Mouse (Mus musculus) neutrophil, adult 5-6 weeks (primary cell): ENCODE results near the gene Cd79b. TPM values are rescaled to one million over a fixed set of nuclear protein-coding genes. Genes with fewer than 3 reads are reported as not detected.

Experiments
- ATAC-seq: fragments of 151-379, 151-347 bp; 2 replicates; pipeline ENCODE4 v1.8.0; 2017; ENCODE audit warnings: mild to moderate bottlenecking, moderate TSS enrichment; ENCODE audit not compliant: insufficient number of reproducible peaks, poor library complexity, low FRiP score, severe bottlenecking; ENCODE audit errors: extremely low read depth
- total RNA-seq: library from RNA; stranded (forward); fragments of 200-1000 nt; gene quantifications from 2 replicates; pipeline ENCODE4 v1.2.3, GENCODE M21; 2017

The Cd79b gene
- total RNA-seq, 1 experiment from 2014 or later = 938 TPM

DNA sequence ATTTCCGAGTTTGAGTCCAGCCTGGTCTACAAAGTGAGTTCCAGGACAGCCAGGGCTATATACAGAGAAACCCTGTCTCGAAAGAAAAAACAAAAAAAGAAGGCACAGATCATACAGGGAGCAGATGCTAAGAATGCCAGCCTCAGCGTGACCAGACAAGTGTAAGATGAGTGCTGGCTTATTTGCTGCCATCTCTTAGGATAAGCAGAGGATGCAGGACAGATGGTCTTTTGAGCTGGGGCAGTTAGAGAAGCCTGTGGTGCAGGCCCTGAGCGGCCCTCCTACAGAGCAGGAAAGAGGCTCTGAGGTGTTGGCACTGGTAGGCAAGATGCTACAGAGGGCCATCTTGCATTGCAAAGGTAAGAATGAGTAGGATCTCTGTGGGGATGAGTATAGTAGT is 31.2 kb downstream of the Cd79b start:
- no peak for ATAC-seq

DNA sequence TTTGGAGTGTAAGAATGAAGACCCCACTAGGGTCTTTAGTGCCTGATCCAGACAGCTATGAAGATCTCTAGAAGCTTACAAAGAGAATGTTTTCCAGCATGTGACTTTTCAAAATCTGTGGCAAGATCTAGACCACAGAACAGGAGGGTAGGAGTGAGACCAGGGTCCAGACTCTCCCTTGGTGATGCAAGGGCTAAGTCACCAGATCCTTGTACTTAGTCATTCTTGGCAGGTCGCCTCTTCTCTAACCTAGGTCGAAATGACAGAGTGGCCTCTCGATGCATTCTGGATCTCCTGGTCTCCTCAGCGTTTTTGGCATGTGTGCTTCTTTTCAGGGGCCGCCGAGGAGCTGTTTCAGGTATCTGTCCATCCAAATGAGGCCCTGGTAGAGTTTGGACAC is 32.1 kb downstream of the Cd79b start:
- ATAC-seq = no peak

DNA sequence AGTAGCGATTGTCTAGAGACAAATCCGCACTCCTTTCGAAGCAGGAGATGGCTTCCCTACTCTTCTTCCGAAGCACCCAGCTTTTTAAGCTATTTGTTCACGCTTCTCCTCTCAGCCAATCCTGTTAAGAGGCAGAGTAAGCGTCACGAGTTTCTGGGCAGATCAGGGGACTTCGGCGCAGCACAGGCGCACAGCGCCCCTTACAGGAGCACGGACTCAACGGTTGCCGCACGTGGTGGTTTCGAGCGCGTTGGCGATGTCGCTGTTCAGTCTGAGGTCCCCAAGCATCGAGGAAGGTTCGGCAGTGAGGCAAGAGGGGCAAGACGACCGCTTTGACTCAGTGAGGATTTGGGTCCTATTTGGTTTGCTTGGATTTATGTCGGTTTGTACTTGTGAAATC is 38.1 kb downstream of the Cd79b start, which contains the start of gene Tcam1:
TSS of gene Tcam1 (plus strand) at position 219 of the 400 bp plus-strand sequence.
- ATAC-seq = peak; percentile 78

DNA sequence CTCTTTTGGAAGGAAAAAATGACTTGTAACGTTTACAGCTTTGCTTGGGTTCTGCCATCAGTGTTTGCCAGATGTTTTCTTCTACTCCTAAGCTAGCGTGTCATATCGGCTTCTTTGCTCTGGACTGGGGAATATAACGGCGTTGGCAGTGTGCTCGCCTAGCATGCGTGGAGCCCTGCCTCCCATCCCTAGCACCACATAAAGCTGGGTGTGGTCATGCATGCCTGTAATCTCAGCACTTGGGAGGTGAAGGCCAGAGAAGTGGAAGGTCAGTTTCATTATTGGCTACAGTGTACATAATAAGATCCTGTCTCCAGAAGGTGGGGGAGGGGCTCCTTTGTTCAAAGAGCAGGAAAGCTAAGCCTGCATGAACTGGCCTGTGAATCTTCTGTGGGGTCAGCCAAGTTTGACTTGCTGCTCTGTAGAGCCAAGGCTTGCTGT is 39.6 kb downstream of the Cd79b start:
- ATAC-seq = no peak

DNA sequence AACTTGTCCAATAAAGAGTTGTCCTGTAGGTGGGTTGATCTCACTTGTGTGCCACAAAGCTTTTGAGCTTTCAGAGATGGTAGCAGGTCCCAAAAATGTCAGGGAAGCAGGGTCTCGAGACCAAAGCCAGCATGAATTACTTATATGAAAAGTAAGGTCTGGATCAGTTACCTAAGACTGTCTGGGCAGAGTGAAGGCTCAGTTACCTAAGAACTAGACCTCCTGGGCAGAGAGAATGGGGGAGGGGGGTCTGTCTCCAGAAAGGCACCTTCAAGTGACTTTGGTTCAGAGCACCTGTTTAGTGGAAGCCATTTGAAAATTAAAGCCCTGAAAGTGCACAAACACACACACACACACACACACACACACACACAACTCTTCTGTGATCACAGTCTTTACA is 40.2 kb downstream of the Cd79b start:
- no peak for ATAC-seq

DNA sequence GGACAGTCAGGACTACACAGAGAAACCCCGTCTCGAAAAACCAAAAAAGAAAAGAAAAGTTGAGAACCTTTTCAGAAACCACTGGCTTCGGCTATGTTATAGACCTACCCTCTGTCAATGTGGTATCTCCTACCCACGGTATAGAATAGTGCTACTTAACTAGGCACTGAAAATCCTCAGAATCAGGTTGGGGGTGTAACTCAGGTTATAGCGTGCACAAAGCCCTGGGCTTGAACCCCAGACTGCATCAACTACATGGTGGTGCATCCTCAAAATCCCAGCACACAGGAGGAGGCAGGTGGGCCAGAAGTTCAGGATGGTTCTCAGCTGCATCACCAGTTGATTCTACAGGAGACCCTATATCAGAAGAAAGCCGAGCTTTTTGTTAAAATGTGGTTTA is 40.8 kb downstream of the Cd79b start:
- no peak for ATAC-seq

DNA sequence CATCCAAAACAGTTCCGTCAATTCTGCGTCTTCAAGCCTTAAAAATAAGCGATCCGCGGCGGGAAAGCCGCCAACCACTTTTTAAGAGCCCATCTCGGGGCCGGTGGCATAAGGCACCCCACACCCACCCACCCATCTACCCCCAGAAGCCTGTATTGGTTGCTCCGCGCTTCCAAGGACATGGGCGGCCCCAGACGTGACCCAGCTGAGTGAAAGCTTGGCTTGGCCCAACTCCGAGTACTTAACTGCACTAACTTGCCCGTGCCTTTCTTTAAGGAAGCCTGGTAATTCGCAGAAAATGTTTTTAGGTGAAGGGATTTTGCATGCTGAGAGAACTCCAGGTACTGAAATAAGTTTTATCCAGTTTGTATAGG is 41.3 kb downstream of the Cd79b start:
- ATAC-seq = no peak

DNA sequence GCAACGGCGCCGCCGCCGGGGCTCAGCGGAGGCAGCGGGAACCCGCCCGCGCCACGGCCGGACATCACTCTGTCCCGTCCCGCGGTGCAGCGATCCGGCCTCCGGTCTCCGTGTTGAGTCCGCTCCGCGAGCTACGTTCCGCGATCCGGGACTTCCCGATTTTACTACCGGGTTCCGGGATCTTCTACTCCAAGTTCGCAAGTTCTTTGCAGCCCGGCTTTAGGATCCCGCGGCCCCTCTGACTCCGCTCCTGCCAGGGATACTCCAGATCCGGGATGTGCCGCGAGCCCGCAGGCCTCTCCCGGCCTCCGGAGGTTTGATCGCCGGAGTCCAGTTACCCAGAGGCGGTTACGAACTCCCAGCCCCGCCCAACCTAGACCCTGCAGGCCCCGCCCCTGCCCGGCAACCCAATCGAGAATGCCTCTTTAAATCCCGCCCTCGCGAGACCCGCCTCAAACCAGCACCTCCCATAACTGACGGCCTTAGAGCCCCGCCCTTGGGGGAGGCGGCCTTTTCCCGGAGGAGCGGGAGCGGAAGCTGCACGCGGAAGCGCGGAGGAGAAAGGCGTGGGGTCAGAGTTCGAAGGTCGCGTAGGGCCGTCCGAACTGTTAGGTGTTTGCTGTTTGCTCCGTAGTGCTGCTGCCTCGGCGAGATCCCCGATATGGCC is 41.8 kb downstream of the Cd79b start, which contains the start of gene Smarcd2:
TSS of gene Smarcd2 (minus strand) at position 329 of the 667 bp plus-strand sequence.
- ATAC-seq = peak; percentile 82

DNA sequence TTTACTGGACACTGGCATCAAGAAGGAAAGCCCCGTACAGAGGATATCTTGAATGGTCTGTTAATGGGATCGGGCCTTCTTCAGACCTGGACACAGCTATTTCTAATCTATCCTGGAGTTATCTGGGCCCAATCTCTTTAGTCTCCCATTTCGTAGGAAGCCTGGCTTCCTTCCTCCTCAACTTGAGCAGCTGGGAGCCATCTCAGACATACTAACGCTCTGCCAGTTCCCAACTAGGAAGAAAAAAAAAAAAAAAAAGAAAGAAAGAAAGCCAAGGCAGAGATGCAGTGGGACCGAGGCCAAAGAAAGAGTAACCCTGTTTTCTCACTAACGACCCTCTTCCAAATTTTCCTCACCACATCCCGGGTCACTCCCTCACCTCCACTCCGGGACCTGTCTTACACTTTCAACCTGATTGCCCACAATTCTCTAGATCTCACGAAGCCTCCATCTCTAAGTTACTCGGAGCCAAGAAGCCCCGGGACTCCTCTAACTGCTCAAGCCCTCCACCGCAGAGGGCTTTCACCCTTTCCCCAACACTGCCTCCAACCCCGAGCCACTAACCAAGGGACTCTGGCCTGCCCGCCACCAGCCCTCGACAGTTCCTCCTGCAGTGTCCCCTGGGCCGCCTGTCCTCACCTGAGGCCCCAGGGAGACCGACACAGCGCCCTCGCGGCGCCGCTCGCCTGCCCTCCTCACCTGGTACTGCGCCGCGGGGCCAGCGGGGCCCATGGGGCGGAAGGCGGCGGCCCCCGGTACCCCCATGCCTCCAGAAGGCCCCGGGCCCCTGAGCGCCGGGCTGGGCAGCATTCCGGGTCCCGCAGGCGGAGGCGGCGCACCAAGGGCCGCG is 42.5 kb downstream of the Cd79b start:
- ATAC-seq = no peak

DNA sequence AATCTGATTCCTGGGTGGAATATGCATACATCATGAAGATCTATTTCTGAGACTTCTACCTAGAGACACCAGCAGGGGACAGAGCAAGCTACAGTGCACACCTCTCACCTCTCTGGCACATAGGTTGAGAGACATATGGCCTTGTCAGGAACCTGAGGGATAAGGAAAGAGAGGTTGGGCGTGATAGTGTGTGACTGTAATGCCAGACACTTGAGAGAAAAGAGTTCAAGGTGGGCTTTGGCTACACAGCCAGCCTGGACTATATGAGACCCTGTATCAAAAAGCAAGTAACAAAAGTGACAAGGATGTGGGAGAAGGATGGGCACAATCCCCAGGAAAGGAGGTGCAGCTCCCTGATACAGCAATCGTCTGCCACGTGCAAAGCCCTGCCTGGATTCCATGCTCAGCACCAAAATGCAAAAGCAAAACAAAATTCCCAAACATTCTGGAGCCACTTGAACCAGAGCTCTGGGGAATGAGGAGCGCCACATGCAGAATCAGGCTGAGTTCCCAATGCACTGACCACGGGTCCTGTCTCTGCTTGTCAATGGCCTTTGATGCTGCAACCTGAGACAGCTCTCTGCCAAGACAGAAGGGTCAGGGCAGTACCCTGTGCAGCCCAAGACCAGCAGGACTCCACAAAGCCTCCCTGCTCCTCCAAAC is 43.3 kb downstream of the Cd79b start:
- no peak for ATAC-seq

DNA sequence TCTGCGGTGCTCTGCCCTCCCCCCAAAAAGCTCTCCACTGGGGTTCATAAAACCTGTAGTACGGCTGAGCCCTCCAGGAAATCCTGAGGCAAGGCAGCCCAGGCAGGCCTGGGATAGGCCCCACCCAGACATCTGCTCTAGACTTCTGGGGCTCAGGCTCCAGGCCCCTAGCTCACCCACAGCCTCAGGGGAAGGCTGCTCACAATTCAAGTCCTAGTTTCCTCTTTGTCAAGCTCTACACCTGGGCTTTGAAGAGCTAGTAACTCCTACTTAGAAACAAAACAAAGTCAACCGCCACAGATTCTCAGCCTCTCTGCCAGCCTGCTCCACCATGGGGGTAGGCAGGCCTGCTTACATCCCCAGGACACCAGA is 45.5 kb downstream of the Cd79b start:
- no peak for ATAC-seq

DNA sequence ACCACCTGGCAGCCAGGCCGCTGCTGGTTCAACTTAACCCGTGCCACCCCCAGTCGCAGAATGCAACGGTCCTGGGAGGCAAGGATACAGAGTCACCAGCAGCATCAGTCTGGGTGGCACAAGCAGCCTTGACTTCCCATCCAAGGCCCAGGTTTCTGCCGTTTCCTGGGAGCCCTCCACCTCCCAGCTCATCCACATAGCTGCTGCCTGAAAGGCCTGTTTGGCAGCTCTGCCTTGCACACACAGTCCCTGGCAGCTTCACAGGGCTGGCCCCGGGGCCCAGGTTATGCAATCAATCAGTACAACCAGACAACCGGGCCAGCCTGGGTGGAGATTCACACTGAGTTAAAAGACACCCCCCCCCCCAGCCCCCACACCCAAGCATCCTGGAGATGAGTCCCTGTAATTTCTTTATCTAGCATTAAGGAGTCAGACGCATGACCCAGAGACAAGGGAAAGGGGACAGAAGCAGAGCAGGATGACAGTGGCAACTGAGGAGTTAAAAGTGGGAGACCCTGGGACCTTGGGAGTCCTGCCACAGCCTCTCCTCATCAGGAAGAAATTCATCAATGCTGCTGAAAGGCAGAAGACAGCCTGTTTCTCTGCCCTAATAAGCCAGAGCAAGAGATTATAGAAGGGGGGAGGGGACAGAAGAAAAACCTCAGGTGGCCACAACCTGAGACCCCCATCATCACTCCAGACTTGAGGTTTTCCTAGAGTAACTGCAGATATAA is 46.1 kb downstream of the Cd79b start:
- ATAC-seq = no peak

DNA sequence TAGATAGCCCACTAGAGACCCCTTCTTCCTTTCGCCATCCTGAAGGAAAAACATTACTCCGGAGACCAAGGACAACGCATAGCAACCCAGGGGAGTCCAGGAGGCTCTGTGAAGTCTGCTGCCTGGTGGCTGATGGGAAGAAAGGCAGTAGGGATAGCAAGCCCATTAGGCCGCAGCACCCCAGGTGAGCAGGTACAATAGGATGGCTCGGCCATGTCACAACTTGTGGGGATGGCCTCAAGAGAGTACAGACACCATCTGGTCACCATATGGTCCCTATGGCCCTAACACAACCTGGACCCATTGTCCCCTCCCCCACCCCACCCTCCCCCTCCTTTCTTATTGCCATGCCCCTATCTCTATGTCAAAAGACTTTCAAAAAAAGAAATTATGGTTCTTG is 46.7 kb downstream of the Cd79b start:
- no peak for ATAC-seq

DNA sequence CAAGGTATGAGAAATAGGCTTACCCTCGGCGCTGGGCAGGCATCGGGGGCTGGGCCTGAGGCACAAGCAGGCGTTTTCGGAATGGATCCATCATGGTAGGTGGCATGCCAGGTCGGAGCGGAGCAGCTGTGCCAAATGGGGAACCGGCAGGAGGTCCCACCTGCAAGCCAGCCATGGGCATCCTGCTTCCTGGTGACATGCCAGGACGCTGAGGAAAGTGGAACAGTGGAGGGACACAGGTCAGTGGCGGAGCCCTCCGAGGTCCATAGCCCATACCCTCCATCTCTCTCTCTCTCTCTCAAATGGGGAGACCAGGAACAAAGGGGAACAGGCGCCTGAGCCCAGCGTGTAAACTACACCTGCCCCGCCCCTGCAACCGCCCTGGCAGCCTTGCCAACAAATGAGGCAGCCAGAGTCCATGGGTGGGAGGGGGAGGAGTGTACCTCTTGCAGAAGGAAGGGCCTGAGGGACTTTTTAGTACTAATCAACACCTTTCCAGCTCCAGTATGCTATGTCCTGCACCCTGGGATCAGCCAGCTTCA is 47.2 kb downstream of the Cd79b start:
- no peak for ATAC-seq

DNA sequence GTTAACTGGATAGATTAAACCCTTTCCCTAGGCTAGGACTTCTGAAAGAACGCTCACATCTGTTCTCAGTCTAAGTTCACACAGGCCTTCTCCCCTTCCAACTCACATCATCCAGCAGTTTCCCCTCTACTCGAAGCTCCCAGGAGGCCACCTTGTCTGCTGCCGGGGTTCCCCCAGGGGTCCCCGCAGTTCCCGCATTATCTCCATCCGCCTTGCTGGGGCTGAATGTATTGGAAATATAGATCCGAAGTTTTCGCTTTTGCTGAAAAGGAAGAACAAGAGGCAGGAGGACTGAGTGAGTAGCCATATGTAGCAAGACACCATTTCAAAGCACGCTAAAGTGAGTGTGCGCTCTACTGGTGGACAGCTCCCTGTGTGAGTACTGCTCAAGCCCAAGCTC is 48.1 kb downstream of the Cd79b start:
- ATAC-seq = no peak

DNA sequence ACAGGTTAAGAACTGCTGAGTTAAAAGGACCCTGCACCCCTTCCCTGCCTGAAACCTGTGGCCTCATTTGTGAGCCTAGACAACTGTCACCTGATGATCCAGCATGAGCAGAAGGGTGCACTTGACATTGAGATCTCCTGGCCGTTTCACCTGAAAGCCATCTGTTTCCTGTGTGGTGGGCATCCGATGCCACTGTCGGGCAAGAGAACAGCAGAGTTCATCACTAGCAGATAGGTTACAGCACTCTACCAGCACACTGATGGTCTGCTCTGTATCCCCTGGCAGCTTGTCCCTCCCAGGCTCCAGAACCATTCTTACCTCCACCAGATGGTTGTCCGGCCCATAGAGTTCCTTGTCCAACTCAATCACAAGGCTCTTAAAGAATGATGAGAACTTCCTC is 49.0 kb downstream of the Cd79b start:
- ATAC-seq = no peak

DNA sequence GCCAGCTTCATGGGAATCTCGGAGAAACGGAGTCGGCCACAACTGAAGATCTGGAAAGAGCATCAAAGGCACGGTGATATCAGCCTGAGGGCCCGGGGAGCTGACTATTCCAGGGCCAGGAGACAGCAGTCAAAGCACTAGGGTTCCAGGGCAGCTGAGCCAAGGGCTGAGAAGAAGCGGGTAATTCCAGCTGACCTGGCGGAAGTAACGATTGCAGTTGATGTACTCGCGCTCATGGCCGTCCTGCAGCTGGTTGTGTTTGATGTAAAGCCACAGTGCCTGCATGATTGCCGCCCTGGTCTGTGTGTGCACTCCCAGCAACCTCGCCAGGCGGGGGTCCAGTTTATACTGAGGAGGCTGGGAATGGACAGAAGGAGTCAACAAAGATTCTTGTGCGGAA is 49.6 kb downstream of the Cd79b start:
- no peak for ATAC-seq

DNA sequence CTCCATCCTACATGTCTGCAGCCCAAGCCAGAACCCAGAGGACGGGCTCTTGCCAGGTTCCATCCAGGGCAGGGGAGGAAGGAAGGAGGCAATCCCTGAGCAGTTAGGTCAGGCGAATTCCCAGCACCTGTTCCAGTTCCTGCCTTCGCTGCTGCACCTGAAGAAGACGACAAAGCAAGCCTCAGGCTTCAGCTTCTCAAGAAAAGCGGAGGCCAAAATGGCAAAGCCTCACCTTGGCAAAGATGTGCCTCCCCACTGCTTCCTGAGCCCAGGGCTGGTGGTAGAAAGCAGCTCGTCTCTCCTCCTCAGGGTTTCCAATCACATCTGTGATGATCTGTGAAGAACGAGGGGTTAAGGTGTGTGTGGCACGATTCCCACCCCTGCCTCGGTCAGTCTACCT is 50.6 kb downstream of the Cd79b start:
- ATAC-seq = no peak
